Mouse (Mus musculus): ENCODE data around the gene Exosc8.
"Not testable (repeated sequence)": the region's sequence is repeated elsewhere in the genome, so short reads cannot be mapped to it uniquely, and the experiment has no call there.

The Exosc8 gene

GRCm38 (mm10) chr3:54735247-54736046 lies at the start of gene Exosc8, which contains the start of gene Alg5:
Gene Exosc8 (minus strand): TSS chr3:54735393.
Gene Alg5 (plus strand): TSS chr3:54735539.
- peak; percentile 95 for DNase-seq

- no peak for DNase-seq
Measured at GRCm38 (mm10) chr3:54775989-54776631, 40.9 kb upstream of the Exosc8 start.

GRCm38 (mm10) chr3:54773613-54774012 lies 38.4 kb upstream of the Exosc8 start:
- DNase-seq = no peak

- DNase-seq = no peak
Measured at GRCm38 (mm10) chr3:54769349-54770275, 34.4 kb upstream of the Exosc8 start.

GRCm38 (mm10) chr3:54768592-54768991 lies 33.4 kb upstream of the Exosc8 start:
- DNase-seq = no peak

GRCm38 (mm10) chr3:54766811-54767210 lies 31.6 kb upstream of the Exosc8 start:
- no peak for DNase-seq

- no peak for DNase-seq
Measured at GRCm38 (mm10) chr3:54766034-54766433, 30.8 kb upstream of the Exosc8 start.

- DNase-seq = not testable (repeated sequence)
Measured at GRCm38 (mm10) chr3:54765521-54765920, 30.3 kb upstream of the Exosc8 start.

- peak; percentile 49 for DNase-seq
Measured at GRCm38 (mm10) chr3:54764418-54764817, 29.2 kb upstream of the Exosc8 start.

GRCm38 (mm10) chr3:54761258-54761657 lies 26.1 kb upstream of the Exosc8 start:
- no peak for DNase-seq

GRCm38 (mm10) chr3:54760321-54761115 lies 25.3 kb upstream of the Exosc8 start:
- no peak for DNase-seq

GRCm38 (mm10) chr3:54759211-54759610 lies 24.0 kb upstream of the Exosc8 start:
- no peak for DNase-seq

- DNase-seq = no peak
Measured at GRCm38 (mm10) chr3:54757446-54757845, 22.3 kb upstream of the Exosc8 start.

- peak; percentile 16 for DNase-seq
Measured at GRCm38 (mm10) chr3:54756058-54756457, 20.9 kb upstream of the Exosc8 start.

GRCm38 (mm10) chr3:54755145-54756041 lies 20.2 kb upstream of the Exosc8 start, which contains the start of gene Smad9:
Gene Smad9 (plus strand): TSS chr3:54755582.
- DNase-seq = peak; percentile 72

GRCm38 (mm10) chr3:54753411-54753810 lies 18.2 kb upstream of the Exosc8 start:
- no peak for DNase-seq

- peak; percentile 21 for DNase-seq
Measured at GRCm38 (mm10) chr3:54745799-54746198, 10.6 kb upstream of the Exosc8 start.

GRCm38 (mm10) chr3:54741965-54742364 lies 6.8 kb upstream of the Exosc8 start:
- no peak for DNase-seq

GRCm38 (mm10) chr3:54737317-54737716 lies 2.1 kb upstream of the Exosc8 start:
- no peak for DNase-seq

- peak; percentile 35 for DNase-seq
Measured at GRCm38 (mm10) chr3:54736101-54736927, 1.1 kb upstream of the Exosc8 start.

Measured in kidney, adult 18-20 months (tissue).